Mouse (Mus musculus): ENCODE data around the gene Tnf.
"Not testable (repeated sequence)": the region's sequence is repeated elsewhere in the genome, so short reads cannot be mapped to it uniquely, and the experiment has no call there.

The Tnf gene

DNA sequence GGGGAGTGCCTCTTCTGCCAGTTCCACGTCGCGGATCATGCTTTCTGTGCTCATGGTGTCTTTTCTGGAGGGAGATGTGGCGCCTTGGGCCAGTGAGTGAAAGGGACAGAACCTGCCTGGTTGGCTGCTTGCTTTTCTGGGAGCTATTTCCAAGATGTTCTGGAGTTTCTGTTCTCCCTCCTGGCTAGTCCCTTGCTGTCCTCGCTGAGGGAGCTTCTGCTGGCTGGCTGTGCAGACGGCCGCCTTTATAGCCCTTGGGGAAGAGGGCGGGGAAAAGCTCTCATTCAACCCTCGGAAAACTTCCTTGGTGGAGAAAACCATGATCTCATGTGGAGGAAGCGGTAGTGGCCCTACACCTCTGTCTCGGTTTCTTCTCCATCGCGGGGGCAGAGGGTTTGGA is at the start of gene Tnf:
Gene Tnf (minus strand): TSS at position 221 of the 400 bp plus-strand sequence.
- DNase-seq, result no peak

DNA sequence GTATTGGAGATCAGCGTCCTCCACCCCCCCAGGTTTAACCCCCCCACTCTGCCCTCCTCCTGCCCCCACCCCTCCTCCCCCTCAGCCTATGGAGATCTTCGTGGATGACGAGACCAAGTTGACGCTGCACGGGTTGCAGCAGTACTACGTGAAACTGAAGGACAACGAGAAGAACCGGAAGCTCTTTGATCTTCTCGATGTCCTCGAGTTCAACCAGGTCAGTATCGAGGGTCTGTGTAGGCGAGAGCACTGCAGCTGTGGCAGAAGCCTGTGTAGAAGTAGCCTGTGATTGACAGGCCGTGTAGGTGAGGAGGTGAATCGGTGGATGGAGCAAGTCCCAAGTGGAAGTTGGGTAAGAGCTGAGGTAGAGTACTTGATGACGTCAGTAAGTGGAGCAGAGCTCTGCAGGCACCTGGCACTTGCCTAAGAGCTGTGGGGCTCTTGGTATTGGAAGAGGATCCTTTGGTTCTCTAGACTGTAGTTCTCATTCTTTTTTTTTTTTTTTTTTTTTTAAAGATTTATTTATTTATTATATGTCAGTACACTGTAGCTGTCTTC is 49.4 kb upstream of the Tnf start:
- no peak for DNase-seq

DNA sequence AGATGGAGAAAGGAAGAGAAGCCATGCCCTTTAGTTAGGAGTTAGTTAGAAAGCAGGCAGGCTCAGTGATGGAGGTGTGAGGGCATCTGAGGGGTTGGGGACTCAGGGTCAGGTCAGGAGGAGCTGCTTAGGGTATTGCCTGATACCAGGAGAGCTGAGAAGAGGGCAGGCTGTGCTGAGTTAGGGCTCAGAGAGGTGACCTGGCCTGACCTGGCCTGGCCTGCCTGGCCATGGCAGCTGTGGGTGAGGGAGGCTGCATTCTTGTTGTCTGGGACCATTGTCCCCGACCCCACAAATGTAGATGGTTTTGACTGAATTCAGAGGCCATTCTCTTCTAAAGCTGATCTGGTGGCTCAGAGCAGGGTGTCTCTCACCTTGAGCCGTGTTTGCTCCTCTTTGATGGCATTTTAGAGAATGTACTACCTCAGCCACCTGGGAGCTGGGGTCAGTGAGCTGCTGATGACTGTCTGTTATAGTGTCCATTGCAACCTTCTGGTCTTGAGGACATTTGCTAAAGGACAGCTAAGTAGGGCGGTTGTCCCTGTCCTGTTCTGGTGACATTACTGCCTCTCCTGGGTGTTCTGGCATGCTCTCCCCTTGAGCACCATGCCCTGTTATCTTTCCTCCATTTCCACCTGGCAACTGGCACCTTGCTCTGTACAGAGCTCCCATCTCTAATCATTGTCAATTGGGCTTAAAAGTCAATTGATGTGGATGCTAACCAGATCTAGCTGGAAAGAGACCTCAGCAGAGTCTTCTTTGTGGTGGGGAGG is 48.7 kb upstream of the Tnf start:
- DNase-seq, result no peak

DNA sequence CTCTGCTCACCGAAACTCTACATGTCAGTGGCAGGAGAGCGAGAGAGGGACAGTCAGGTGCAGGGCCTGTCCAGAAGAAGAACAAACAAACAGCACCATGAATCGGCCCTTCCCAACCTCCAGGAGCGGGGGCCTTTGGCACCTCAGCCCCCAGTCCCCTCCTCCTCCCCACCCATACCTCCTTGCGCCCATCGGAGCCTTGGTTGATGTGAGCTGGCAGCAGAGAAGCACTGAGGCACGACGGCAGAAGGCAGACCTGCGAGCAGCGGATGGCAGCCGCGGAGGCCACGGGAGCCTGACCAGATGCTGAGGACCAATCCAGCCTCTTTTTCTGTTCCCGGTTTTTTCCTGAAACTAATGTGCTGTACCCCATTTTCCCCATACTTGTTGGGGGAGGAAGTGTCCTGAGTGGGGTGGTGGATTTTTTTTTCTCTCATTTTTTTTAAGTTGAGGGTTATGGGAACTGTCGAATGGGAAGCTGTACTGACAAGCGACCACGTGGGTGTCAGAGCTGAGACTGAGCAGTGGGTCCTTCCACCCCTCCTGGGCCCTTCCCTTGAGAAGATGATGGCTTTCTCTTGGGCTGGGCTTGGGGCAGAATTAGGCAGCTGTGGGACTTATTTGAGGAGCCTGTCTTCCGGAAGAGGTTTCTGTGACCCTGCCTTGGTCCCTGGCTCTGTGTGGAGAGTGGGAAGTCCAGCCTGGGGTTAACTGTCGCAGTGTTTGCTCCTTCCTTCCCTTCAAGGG is 47.8 kb upstream of the Tnf start:
- no peak for DNase-seq

DNA sequence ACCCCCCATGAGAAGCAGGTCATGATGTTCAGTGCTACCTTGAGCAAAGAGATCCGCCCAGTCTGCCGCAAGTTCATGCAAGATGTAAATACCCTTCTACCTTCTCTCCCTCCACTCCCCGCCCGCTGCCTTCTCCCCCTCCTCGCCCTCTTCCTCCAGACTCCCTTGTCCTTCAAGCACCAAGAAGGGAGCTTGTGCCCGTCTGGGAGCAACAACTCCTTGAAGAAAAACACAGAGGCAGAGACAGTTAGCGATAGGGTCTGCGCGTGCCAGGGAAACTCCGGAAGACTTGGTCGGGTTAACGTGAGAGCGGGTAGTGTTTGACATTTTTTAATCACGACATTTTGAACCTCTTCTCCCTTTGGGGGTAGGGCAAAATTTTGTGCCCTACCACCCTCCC is 47.2 kb upstream of the Tnf start:
- no peak for DNase-seq

DNA sequence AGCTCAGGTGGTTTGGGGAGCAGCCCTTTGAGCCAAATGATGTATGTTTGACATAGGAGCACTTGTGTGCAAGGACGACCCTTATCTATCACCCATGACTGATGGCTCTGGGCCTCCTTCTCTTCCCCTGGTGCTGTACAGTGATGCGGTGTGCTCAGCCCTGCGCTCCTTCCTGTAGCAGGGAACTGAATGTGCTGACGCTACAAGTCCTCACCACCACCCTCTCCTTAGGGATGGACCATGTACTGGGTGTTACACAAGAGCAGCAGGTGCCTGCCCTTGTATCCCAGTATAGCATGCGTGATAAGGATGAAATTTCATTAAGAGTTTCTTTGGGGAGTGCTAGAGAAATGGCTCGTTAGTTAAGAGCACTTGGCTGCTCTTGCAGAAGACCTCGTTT is 45.3 kb upstream of the Tnf start:
- no peak for DNase-seq

DNA sequence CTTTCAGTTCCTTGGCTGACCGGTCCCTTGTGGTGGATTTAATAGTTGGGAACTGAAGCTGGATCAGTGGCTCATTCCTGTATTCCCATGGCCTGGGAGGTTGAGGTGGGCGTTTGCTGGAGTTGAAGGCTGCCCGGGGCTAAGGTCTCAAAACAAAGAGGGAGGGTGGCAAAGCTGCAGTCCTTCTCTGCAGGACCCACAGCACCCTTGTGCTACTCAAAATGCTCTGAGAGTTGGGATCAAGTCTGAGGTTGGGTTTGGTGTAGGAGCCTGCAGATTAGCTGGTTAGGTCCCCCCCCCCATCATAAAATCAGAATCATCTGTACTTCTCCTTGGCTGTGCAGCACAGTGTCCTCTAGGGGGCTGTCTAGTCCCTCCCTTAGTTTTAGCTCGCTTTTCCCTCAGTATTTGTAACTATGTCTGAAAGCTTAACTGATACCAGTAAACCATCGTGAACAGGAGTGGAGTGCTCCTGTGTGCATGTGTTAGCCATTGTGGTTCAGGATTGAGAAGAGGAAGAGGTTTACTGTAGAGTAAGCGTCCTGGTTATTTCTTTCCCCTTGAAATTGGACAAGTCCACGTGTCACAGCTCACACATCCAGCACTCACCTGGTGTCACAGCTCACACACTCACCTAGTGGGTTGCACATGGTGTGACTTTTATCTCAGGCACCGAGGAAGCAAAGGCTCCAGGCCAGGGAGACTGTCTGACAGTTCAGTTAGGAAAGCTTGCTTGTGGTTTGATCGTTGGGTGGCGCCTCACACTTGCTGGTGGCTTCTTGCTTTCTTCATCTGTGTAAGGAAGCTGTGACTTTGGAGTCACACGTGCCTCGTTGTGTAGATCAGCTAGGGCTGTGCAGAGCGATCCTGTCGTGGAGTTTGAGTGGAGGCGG is 44.2 kb upstream of the Tnf start:
- DNase-seq, result no peak

DNA sequence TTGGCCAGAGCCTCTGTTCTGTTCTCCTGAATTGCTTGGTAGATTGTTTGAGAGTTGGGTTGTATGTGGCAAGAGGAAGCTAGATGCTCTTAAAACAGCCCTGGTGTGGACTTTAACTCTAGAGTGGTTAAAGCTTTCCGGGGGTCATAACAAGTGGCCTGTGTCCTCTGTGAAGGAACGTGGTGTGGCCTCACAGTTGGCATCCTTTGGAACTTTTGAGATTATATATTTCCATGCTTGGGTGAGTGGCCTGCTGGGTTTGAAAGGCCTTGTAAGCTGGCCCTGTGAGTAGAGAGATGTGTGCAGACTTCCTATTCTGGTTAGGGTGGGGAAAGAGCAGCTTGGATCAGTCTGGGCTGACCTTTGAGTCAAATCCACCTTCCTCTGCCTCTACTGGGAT is 43.2 kb upstream of the Tnf start:
- DNase-seq, result no peak

DNA sequence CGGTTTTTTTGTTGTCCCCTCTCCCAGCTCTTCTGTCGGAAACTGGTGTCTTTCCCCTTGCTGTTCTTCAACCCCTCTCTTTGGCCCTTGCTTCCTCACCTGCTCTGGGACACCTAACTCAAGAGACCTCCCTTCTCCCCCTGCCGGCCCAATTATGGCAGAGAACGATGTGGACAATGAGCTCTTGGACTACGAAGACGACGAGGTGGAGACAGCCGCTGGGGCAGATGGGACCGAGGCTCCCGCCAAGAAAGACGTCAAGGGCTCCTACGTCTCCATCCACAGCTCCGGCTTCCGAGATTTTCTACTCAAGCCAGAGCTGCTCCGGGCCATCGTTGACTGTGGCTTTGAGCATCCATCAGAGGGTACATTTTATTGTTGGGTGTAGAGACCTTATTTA is 41.3 kb upstream of the Tnf start:
- DNase-seq, result peak; percentile 60

DNA sequence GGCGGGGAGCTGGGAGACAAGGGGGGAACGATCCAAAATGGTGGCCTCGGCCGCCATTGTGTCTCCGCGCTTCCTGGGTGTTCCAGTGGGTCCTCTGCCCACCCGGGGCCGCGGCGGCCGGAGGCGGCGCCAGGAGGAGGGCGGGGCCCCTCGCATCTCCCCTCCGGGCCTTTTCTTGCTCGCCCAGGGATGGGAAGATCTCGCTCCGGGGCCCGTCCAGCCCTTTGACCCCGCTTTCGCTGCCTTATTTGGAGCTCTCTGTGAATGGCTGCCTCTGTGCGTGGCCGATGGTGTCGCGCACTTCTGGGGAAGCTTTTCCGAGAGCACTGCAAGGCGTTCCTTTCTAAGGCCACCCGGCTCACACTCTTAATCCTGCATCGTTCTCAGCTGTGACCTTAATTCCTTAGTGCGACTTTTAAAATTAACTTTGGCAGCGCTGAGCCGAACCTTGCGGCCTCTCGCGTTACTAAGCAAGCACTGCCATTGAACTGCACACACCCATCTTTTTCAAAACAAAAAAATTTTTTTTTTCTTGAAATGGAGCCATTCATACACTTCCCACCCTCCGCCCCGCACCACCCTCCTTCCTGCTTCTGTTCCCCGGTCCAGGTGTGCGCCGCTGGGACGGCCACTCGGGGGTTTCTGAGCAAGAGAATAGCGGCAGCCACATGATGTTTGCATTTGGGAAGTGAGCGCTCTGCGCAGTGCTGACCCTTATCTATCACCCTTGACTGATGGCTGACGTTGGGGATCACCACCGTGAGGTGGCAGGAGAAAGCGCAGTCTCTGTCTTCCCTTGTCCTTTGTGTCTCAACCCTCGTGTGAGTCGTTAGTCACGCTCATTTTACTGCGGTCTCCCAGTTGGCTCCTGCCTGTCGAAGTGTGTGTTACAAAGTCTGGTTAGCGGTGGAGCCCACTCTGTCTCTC is 40.5 kb upstream of the Tnf start:
- no peak for DNase-seq

DNA sequence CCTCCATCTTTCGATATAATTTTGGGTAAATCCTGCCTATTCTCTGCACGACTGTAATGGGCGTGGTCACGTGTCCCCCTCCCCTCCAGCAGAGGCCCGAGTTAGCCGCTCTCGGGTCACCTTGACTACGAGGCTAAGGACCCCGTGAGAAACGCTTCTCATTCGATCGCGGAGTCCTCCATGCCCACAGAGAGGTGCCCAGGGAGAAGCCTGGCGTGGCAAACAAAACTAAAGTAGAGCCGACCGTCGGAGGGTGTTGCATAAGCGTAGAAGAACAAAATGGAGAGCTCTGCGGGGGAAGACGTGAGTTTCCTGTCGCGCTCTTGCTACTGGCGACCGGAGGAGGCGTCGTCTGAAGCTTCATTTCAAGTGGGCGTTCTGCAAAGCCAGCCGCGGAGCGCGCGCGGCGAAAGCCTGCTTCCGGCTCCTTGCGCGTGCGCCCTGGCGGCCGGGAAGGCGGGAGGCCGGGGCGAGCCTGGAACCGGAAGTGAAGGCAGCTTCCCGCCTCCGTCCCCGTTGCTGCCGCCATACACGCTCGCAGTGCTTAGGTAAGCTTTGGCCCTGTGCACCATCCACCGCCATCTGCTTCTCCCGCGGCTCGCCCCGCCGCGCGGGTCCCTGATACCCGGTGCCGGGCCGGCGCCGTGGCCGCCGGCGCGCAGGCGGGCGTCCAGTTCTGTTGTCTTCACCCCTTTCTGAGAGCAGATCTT is 39.7 kb upstream of the Tnf start, which contains the start of gene Ddx39b:
Gene Ddx39b (plus strand): TSS at position 442 of the 710 bp plus-strand sequence.
- peak; percentile 97 for DNase-seq

DNA sequence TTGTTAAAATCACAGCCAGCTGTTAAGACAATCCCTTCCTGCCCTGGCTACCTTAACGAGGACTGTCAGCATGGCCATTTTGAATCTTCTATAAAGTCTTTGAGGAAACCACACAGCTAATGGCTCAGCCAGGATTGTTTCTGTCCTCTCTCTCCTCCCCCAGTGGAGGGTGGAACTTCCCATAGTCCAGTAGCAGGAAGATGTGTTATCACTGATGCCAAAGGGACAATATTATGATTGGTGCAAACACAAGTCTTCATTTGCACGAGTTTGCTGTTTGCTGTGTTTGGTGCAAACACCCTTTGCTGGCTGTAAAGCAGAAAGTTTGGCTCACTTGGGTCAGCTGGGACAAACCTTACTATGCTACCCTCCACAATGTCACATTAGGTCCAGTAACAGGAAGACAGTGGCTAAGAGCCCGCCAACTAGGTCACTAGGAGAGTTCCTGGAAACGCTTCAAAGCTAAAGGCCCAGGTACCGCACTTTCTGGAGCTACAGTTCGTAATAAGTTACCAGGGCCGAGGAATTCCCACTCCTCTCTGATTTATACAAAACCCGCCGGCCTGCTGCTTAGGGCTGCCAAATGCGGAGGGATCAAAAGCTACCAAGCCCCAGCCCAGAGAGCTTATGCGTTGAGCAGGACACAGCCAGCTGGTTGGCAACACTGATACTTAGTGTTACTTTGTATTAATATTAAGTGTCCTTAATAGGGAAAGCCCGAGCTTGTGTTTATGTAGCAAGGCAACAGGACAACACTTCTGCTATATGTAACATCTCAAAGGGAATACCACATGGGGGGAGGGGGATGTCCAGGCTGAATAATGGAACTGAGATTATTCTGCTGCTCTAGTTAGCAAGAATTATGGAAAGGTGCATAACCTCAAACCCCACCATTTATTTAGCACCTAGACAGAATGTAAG is 38.8 kb upstream of the Tnf start:
- DNase-seq, result no peak

DNA sequence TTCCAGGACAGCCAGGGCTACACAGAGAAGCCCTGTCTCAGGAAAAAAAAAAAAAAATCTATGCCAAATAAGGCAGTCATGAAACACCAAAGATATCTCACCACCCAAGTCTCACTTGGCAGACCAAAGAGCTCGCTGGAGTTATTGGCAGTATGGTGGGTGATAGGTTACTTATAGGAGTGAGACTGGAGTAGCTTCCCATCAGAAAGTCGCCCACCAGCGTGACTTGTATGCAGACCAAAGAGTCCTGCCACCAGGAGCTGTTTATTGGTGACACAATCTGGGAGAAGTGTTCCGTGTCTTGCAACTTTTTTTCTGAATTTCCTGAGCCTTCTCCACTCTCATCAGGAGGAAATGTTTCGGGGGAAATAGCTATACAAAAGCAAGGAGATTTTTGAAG is 37.9 kb upstream of the Tnf start:
- no peak for DNase-seq

DNA sequence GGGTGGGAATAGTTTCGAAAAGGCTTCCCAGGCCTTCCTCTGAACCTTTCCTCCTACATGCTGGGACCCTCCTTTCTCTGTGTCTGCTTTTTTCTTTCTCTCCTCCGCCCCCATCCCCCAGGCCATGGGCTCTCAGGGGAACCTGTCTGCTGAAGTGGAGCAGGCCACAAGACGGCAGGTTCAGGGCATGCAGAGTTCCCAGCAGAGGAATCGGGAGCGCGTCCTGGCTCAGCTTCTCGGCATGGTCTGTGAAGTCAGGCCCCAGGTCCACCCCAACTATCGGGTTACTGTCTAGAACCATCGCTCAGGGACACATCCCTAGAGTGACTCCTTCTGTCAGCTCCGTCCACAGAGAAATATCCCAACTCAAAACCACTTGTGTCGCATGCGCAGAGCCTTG is 35.7 kb upstream of the Tnf start:
- no peak for DNase-seq

DNA sequence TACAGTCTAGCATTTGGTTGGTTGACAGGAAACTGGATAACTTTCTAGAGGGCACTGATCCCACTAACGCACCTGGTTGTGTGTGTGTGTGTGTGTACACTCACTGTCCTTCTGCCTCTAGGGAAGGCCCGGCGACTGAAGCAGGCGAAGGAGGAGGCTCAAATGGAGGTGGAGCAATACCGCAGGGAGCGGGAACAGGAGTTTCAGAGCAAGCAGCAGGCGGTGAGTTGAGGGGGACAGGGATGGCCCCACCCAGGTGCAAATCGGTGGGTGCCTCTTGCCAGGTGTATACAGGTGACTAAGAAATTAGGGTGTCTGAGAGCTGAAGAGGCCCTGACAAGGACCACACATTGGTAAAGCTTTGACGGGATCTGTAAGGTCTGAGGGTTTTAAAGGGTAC is 35.2 kb upstream of the Tnf start:
- DNase-seq, result no peak

DNA sequence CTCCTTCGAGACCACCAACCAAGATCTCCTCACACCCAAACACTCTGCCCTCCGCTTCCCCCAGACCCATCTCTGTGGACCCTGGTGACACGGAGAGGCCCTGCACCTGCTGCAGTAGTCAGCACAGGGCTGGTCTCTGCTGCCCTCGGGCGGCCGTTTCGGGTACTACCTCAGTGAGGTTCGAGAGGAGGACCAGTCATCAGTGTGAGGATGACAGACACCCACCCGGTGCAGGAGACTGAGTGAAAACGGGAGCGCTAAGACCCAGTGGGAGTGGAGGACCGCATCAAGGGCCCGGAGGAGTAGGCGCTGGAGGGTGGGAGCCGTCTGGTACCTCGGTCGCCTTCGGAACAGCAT is 34.6 kb upstream of the Tnf start:
- DNase-seq, result peak; percentile 98

DNA sequence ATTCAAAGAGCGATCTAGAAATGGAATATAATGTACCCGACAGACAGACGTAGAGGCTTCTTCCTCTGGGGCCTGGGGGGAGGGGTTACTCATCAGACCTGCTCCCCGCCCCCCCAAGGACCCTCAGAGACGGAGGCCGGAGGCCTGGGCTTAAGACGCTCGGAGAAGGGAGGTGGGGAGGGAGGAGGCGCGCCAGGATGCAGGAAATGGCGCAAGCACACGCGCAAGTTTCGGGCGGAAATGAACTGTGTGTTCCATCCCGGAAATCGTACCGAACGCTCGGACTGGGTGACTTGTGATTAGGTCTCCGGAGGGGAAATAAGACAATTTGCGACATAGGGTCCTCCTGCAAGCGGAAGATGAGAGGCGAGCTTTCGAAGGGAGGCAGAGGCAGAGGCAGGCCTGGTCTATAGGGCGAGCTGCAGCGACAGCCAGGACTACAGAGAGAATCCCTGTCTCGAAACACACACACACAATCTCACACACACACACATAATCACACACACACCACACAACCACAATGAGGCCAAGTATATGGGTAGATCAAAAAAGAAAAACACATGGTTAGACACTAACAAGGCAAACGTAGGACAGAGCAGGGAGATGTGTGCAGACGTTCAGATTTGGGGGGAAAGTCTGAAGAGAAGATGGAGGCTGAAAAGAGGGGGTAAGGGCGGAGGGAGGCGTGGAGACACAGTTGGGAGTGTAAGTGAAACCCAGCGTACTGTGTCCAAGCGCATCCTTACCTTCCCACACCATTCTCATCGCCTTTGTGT is 34.0 kb upstream of the Tnf start, which contains the start of gene Nfkbil1:
Gene Nfkbil1 (minus strand): TSS at position 179 of the 776 bp plus-strand sequence.
- peak; percentile 95 for DNase-seq

DNA sequence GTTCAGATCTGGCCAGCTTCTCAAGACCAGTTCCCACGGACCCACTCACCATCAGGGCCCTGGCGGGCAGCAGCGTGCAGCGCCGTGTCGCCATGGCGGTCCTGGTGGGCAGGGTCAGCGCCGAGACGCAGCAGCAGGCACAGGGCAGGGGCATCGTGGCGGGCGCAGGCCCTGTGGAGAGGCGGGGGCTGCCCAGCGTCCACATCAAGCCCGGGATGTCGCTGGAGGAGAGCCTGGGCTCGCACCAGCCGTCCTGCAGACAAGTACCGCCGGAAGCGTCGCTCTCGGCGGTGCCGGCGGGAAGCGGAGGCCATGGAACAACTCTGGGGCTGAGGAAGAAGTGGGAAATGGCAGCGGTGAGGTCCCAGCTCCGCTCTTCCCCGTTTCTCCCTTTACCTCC is 33.1 kb upstream of the Tnf start:
- DNase-seq, result no peak

DNA sequence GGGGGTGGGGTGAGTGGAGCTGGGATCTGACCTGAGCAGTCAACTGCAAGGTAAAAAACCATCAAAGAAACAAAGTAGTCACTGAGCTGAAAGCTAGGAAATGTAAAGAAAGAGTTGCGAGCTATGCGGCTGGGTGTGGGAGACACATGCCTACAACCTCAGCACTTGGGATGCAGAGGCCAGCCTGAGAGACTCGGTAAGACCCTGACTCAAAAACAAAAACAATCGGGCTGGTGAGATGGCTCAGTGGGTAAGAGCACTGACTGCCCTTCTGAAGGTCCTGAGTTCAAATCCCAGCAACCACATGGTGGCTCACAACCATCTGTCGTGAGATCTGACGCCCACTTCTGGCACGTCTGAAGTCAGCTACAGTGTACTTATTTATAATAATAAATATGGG is 32.3 kb upstream of the Tnf start:
- DNase-seq, result not testable (repeated sequence)

Data from right cerebral cortex, adult 18-20 months (tissue).